Comparison of ENCODE assay signal across 1 mouse cellular context in the genomic region with DNA sequence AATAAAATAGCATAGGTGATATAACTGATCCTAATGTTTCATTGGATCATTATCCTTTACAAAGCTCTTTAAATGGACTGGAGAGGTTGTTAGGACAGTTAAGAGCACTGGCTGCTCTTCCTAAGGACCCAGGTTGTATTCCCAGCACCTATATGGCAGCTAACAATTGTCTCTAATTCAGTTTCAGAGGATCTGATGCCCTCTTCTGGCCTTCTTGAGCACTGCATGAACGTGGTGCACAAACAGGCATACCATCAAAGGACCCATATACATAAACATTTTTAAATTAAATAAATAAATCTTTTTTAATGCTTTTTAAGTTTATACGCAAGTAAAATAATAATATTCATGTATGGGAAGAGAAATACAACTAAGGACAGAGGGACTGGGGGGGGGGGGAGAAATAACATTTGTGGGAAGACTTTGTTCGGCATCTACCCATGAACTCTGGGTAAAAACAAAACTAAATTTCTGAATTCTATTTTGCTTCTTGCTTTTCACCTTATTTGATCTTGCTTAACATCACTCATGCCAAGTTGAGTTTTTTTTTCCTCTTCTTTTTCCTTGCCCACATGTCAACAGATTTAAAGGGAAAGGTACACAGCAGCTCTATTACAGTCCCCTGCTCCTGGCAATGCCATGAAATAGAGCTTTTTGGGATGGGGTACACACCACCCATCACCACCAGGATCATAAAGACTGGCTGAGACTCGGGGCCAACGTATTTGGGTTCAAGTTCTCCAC.
TF ChIP-seq lines count a peak whose summit lies in the region.

No protein-coding gene starts in this region.

TF ChIP-seq in MEL, 35 proteins besides CTCF, POLR2A, EP300 and RAD21:
- TF ChIP-seq POLR2AphosphoS5 (IDR thresholded peaks at IDR 0.05; ENCODE audit: borderline replicate concordance, low read depth, low read length) (no peak), USF2 (IDR thresholded peaks at IDR 0.05; ENCODE audit: borderline replicate concordance in 1 of 2, insufficient read depth in 1 of 2, low read depth in 1 of 2, low read length in 2 of 2) (no peak), SIN3A (IDR thresholded peaks at IDR 0.05; ENCODE audit: low read length) (no peak), CHD1 (IDR thresholded peaks at IDR 0.05; ENCODE audit: low read depth, low read length) (no peak), UBTF (IDR thresholded peaks at IDR 0.05; ENCODE audit: borderline replicate concordance, insufficient read depth, low read depth, low read length) (no peak), E2F4 (IDR thresholded peaks at IDR 0.05; ENCODE audit: borderline replicate concordance, low read depth, low read length) (no peak), NRF1 (IDR thresholded peaks at IDR 0.05; ENCODE audit: insufficient read depth, low read depth, low read length, poor library complexity, severe bottlenecking) (no peak), MXI1 (IDR thresholded peaks at IDR 0.05; ENCODE audit: low read depth, low read length) (no peak), MAZ (IDR thresholded peaks at IDR 0.05; ENCODE audit: low read depth, low read length) (no peak), TBP (IDR thresholded peaks at IDR 0.05; ENCODE audit: low read depth, low read length) (no peak), ZC3H11A (IDR thresholded peaks at IDR 0.05; ENCODE audit: low read depth, low read length) (no peak), MAFK (IDR thresholded peaks at IDR 0.05; ENCODE audit: borderline replicate concordance, low read depth, low read length) (no peak), CHD2 (IDR thresholded peaks at IDR 0.05; ENCODE audit: low read length) (no peak), MAX (IDR thresholded peaks at IDR 0.05; ENCODE audit: low read length) (no peak), SMC3 (IDR thresholded peaks at IDR 0.05; ENCODE audit: low read depth, low read length) (no peak; the same call in 1 of the 2 replicates), MYB (IDR thresholded peaks at IDR 0.05; ENCODE audit: low read depth, low read length) (no peak), ZNF384 (IDR thresholded peaks at IDR 0.05; ENCODE audit: low read depth, low read length) (no peak), GABPA (IDR thresholded peaks at IDR 0.05; ENCODE audit: low read depth, low read length) (no peak), TAL1 (IDR thresholded peaks at IDR 0.05; ENCODE audit: low read length) (no peak)
